Comparison of ENCODE assay signal across 8 mouse cellular contexts in genomic region chr1:60564691-60565090, GRCm38 (mm10). TPM values are rescaled to one million over a fixed set of nuclear protein-coding genes. Genes with fewer than 3 reads are reported as not detected.
DNase-seq lines count a peak whose midpoint lies in the region; ATAC-seq and TF ChIP-seq lines count a peak whose summit lies in the region.

No protein-coding gene starts in this region.

- WGBS in limb, embryonic 10.5 days = 89% methylated on average over 5 of the region's 5 CpGs
- 78% methylated on average over 5 of the region's 5 CpGs for WGBS in neural tube, embryonic 14.5 days

- H3K36me3 ChIP-seq in limb, embryonic 10.5 days = peaks cover 20% of the 10 kb centered on the region
- no peaks in the 10 kb centered on the region for H3K36me3 ChIP-seq in neural tube, embryonic 14.5 days (ENCODE audit: control insufficient read depth, insufficient read depth, low read length)

- H3K4me3 ChIP-seq in left cerebral cortex, adult 2 months = peak overlapping the region; percentile 100
- peak overlapping the region; percentile 52 for H3K4me3 ChIP-seq in embryonic fibroblast, embryonic 13.5 days (ENCODE audit: insufficient read depth, low read length)
- H3K4me3 ChIP-seq in limb, embryonic 10.5 days = peak overlapping the region; percentile 96
- H3K4me3 ChIP-seq in neural tube, embryonic 14.5 days (ENCODE audit: low read depth, low read length) = peak overlapping the region; percentile 95

- no peak for ATAC-seq in neural tube, embryonic 14.5 days (ENCODE audit: low read depth)

- H3K9ac ChIP-seq in neural tube, embryonic 14.5 days (replicated peaks; ENCODE audit: low read depth, low read length) = no peak overlapping the region

- no peak for DNase-seq in left cerebral cortex, adult 2 months (ENCODE audit: extremely low spot score in 1 of 2, low spot score in 2 of 2)
- no peak for DNase-seq in left cerebral cortex, postnatal 14 days (ENCODE audit: low spot score in 2 of 2)
- no peak for DNase-seq in limb, embryonic 10.5 days (ENCODE audit: low spot score)
- DNase-seq in c-Kit-positive CD71-positive TER-119-positive erythroid progenitor cells, embryonic 14.5 days (ENCODE audit: low spot score) = no peak
- no peak for DNase-seq in cerebellum, adult 9-10 months
- no peak for DNase-seq in right cerebral cortex, postnatal 25 days

- H3K27ac ChIP-seq in left cerebral cortex, adult 2 months = no peak overlapping the region; the same call in 1 of the 2 replicates
- H3K27ac ChIP-seq in embryonic fibroblast, embryonic 13.5 days (ENCODE audit: insufficient read depth, low read length) = no peak overlapping the region
- H3K27ac ChIP-seq in limb, embryonic 10.5 days = no peak overlapping the region
- no peak overlapping the region for H3K27ac ChIP-seq in neural tube, embryonic 14.5 days (ENCODE audit: low read depth, low read length)

- peak overlapping the region; percentile 86 for H3K4me2 ChIP-seq in neural tube, embryonic 14.5 days (ENCODE audit: low read depth, low read length)

- TF ChIP-seq CTCF in left cerebral cortex, adult 2 months (IDR thresholded peaks at IDR 0.05) = no peak
- TF ChIP-seq CTCF in embryonic fibroblast, embryonic 13.5 days (IDR thresholded peaks at IDR 0.05; ENCODE audit: borderline replicate concordance, insufficient read depth, low read length) = no peak

- TF ChIP-seq POLR2A in embryonic fibroblast, embryonic 13.5 days (IDR thresholded peaks at IDR 0.05; ENCODE audit: low read depth, low read length) = no peak

- no peaks in the 10 kb centered on the region for H3K4me1 ChIP-seq in embryonic fibroblast, embryonic 13.5 days (ENCODE audit: control insufficient read depth, insufficient read depth, low read length)
- H3K4me1 ChIP-seq in limb, embryonic 10.5 days = peaks cover 11% of the 10 kb centered on the region; the same call in 1 of the 2 replicates
- H3K4me1 ChIP-seq in neural tube, embryonic 14.5 days (ENCODE audit: control insufficient read depth, insufficient read depth, low read length) = no peaks in the 10 kb centered on the region

- intact Hi-C loops in left cerebral cortex, adult 2 months (cut with DNase I) = loop anchor here (5.0 kb wide), 3 partner anchors 93 to 258 kb away; partner anchors contain the start of gene Abi2
- intact Hi-C loops in left cerebral cortex, postnatal 14 days (cut with DNase I) = loop anchor here (5.0 to 10.0 kb wide), 2 partner anchors 293 to 390 kb away; no protein-coding TSS in a partner anchor

- H3K9me3 ChIP-seq in limb, embryonic 10.5 days (replicated peaks) = no peaks in the 10 kb centered on the region
- no peaks in the 10 kb centered on the region for H3K9me3 ChIP-seq in neural tube, embryonic 14.5 days (ENCODE audit: control insufficient read depth, low read length)

- H3K27me3 ChIP-seq in limb, embryonic 10.5 days (ENCODE audit: low read depth, poor library complexity, severe bottlenecking) = no peaks in the 10 kb centered on the region
- no peaks in the 10 kb centered on the region for H3K27me3 ChIP-seq in neural tube, embryonic 14.5 days (ENCODE audit: control insufficient read depth, insufficient read depth, low read length)

RNA-seq across cellular contexts. Expression of gene Raph1, which starts 2.2 kb away (rescaled TPM):
- 10 to 100 TPM; 84.4 to 88.8 TPM for total RNA-seq in left cerebral cortex, adult 2 months (2021)
- total RNA-seq in left cerebral cortex, postnatal 14 days (2021) = 100 to 1,000 TPM in 1 of 2 experiments, 10 to 100 TPM in 1; 86.8 to 102 TPM
- polyA plus RNA-seq in embryonic fibroblast, embryonic 13.5 days (2011; ENCODE audit: insufficient read length, low read depth, missing spikeins) = 43.5 and 88.2 TPM in 2 replicates
- polyA plus RNA-seq in limb, embryonic 10.5 days (2016; fragmentation: Nextera tagmentation; extraction: Ambion mirVana) = 20.4 and 22.7 TPM in 2 replicates
- 28.0 and 33.7 TPM in 2 replicates for polyA plus RNA-seq in neural tube, embryonic 14.5 days (2014; fragmentation: Nextera tagmentation; extraction: Ambion mirVana)
